Mouse (Mus musculus) heart, postnatal 36 days (tissue): Measurements from ENCODE around the gene Mmp10. TPM values are rescaled to one million over a fixed set of nuclear protein-coding genes. Genes with fewer than 3 reads are reported as not detected.

ENCODE experiments used
- DNase-seq, 2 experiments: peaks; one replicate each; pipeline ENCODE4 v3.0.0; 2021 to 2022
- intact Hi-C: fragments of 180-260 bp; cut with DNase I; formaldehyde crosslinking; loops from one replicate; pipeline ENCODE4 v1.15.1; 2025
- total RNA-seq, 2 experiments: library from RNA; stranded (reverse); gene quantifications; 2 replicates each; pipeline ENCODE4 v1.2.3; 2021

Mmp10 gene
- total RNA-seq, result not detected

DNA sequence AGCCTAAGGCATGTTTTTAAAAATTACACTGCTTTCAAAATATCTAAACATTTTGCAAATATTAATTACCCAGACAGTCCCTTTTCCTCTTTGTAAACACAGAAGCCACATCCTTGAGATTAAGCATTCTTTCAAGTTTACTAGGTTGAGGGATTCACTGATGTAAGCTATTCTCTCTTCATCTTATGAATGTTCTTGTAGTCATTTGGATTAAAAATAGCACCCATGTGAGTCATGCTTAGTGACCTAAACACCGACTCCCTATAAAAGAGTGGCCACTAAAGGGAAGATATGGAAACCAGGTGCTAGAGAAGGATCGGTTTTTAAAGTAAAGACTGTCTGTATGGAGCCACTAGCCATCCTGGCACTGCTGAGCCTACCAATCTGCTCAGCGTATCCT is at the start of gene Mmp10:
Gene Mmp10 (plus strand): TSS at position 302 of the 400 bp plus-strand sequence.
- intact Hi-C loops, result no loop called here
- DNase-seq, result no peak

- intact Hi-C loops, result no loop called here
- no peak for DNase-seq
Observed at GRCm38 (mm10) chr9:7453302-7453701, 48.9 kb upstream of the Mmp10 start.

DNA sequence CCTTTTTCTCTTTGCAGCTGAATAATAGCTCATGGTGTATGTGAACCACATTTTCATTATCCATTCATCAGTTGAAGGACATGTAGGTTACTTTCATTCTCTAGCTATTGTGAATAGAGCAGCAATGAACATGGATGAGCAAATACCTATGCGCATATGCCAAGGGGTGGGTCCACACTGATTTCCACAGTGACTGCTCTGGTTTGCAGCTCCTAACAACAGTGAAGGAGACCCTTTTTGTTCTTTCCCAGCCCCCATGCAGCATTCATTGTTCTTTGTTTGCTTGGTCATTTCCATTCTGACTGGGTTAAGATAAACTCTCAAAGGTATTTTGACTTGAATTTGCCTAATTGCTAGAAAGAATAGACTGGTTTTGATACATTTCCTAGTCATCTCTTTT is 31.9 kb upstream of the Mmp10 start:
- DNase-seq, result no peak
- intact Hi-C loops, result loop anchor here (10.0 kb wide), 1 partner anchor 95 kb away; no protein-coding TSS in a partner anchor

GRCm38 (mm10) chr9:7483684-7484394 is 18.3 kb upstream of the Mmp10 start:
- no peak for DNase-seq
- intact Hi-C loops, result no loop called here

GRCm38 (mm10) chr9:7501138-7501537 is 1.0 kb upstream of the Mmp10 start:
- intact Hi-C loops, result no loop called here
- DNase-seq, result no peak

DNA sequence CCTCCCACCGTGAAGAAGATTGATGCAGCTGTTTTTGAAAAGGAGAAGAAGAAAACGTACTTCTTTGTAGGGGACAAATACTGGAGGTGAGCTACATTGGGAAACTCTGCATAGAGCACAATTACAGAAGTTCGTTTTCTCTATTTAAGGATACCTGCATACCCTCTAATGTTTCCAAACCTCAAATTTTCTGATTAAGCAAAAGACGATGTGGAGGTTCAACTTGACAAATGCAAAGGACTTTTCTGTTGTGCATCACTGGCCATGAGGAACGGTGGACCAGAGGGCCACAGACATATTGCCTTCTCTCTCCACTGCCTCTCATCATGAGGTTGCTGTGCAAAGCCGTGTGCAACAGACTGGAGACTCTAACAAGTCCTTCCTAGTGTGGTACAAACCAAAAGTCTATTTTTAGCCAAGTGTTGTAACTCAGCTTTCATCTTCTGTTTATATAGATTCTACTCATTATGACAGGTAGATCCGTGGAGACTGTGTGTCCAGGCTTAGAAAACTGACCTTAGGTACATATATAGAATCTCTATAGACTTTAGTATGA is 5.2 kb downstream of the Mmp10 start:
- intact Hi-C loops, result no loop called here
- DNase-seq, result no peak

DNA sequence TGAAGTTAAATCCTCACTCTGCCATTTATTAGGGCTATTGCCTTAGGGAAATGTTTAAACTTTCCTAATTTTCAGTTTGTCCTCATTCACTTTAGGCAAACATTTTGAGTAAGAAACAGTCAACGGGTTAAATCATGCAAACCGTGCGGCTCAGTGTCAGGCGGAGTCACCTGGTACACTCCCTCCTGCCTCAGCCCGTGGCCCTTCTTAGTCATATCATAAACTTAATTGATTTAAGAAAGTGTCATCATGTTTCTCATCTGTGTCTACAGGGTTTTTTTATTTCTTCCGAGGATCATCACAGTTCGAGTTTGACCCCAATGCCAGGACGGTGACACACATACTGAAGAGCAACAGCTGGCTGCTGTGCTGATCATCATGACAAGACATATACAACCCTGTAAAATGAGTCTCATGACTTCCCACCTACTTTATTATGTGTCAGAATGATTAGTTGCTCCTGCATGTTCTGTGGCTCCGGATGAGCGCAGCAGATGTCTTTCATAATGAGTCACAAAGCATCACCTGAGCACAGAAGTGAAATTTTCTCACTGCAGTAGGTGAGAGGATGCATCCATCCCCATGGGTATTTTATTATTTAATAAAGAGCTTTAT is 7.6 kb downstream of the Mmp10 start:
- intact Hi-C loops, result no loop called here

DNA sequence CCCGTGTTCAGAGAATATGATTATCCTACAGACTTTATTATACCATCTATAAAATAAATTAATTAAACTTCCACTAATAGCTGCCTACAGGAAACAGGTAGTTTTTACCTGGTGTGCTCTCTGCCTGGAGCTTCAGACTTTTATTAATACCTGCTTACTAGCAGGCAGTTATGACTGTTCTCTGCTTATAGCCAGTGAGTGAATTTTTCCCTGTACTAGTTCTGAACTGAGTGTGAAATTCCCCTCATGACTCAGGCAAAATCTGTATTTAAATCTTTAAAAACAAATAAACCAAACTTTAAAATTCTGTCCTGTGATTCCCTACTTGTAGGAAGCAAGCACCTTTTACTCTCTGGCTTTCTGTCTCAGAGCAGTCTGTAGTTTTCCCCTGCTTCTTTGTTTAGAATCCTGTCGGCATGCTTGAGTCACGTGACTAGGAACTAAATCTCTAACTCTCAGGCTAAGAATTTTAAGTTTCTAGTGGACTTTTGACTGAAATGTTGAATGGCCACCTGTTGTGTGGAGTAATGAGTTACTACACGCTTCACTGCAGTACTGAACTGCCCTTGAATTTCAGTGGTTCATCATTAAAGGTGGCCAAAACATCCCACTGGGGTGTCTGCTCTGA is 15.9 kb downstream of the Mmp10 start:
- no peak for DNase-seq
- intact Hi-C loops, result no loop called here

More for the DNA sequence above, 7.6 kb downstream of the Mmp10 start:
- DNase-seq, result no peak

- intact Hi-C loops, result no loop called here
- DNase-seq, result no peak
Observed at GRCm38 (mm10) chr9:7526255-7526940, 24.2 kb downstream of the Mmp10 start.

GRCm38 (mm10) chr9:7542763-7543162 is 40.6 kb downstream of the Mmp10 start:
- DNase-seq, result no peak
- intact Hi-C loops, result no loop called here

GRCm38 (mm10) chr9:7544923-7545457 is 42.8 kb downstream of the Mmp10 start:
- intact Hi-C loops, result no loop called here
- DNase-seq, result peak in 1 of 2 experiments; percentile 18

GRCm38 (mm10) chr9:7545471-7545870 is 43.3 kb downstream of the Mmp10 start:
- intact Hi-C loops, result no loop called here
- DNase-seq, result peak; percentile 32 to 48

DNA sequence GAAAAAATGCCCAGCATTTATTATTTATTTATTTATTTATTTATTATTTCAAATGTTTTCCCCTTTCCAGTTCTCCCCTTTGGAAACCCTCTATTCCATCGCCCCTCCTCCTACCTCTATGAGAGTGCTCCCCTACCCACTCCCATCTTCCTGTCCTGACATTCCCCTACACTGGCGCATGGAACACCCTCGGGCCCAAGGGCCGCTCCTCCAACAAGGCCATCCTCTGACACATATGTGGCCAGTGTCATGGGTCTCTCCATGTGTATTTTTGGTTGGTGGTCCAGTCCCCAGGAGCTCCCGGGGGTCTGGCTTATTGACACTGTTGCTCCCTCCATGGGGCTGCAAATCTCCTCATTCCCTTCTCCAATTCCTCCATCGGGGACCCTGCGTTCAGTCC is 43.8 kb downstream of the Mmp10 start:
- no peak for DNase-seq
- intact Hi-C loops, result no loop called here

GRCm38 (mm10) chr9:7551943-7552342 is 49.8 kb downstream of the Mmp10 start:
- intact Hi-C loops, result no loop called here
- DNase-seq, result no peak

DNA sequence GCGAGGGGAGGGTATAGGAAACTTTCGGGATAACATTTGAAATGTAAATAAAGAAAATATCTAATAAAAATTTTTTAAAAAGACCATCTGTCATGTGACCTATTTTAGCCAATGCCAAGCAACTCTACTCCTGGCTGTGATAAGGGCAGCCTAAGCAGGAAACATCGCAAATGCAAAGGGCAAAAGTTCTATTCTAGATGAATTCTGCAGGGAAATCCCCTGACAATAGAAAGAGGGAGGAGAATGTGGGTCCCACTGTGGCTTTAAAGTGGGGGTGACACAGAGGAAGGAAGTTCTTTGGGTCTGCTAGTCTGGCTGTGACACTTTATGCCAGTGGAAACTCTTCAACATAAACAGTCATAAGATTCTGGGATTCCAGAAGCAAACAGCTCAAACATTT is 51.4 kb downstream of the Mmp10 start:
- intact Hi-C loops, result no loop called here
- no peak for DNase-seq

DNA sequence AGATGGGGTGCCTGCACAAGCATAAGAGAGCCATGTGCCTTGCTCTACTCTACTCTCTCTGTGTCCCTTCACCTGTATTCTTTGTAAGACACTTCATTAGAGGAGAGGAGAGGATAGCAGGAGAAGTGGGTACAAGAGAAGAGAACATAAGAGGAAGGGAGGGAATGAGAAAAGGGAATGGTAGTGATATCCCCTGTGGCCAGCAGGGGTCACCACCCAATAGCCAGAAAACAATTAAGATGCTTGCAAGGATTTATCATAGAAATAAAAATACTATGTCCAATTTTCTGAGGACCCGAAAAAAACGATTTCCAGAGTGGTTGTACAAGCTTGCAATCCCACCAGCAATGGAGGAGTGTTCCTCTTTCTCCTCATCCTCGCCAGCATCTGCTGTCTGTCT is 52.2 kb downstream of the Mmp10 start:
- intact Hi-C loops, result loop anchor here (1.0 kb wide), 1 partner anchor 41 kb away; no protein-coding TSS in a partner anchor
- peak; percentile 46 to 58 for DNase-seq

DNA sequence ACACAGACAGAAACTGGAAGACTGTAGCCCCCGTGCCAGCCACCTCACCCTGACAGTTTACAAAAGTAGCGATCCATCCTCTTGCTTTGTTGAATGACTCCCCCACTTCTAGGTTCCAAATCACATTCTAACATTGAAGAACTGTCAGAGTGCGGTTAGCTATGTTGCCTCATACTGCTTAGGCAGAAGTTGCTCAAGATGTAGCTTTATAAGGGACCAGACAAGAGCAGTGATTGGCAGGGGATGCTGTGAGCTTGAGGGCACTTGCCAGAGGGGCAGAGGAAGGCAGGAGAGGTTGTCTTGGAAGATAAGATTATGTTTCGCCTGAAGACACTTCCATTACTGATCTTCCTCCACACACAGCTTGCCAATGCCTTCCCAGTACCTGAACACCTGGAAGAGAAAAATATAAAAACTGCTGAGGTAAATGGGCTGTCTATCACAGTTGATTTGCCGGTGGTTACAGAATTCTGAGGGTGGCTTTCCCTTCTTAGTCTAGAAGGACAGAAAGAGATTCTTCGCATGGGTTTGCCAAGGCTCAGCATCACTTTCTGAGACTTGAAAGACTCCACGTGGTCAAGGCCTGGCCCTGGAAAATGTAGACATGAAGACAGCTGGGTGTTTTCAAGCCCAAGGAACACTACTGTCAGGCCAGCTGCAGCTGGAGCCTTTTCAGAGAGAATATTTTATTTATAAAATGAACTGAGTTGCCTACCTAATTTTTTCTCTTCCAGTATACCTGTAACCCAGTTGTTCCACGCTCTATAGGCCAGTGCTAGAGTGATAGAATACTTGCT is 56.3 kb downstream of the Mmp10 start, which contains the start of gene Mmp8:
Gene Mmp8 (plus strand): TSS at position 236 of the 797 bp plus-strand sequence.
- DNase-seq, result no peak
- intact Hi-C loops, result no loop called here
